Mouse (Mus musculus) spleen, adult 2 months (tissue): ENCODE measurements at regions not wholly inside any gene's neighbourhood (a gene's known extent, or its start where the extent isn't known, plus 50 kb on each side); places are given as distances from the start of the nearest gene placed in this dataset.

Experiments
- DNase-seq, 2 experiments: peaks; one replicate each; pipeline versions ENCODE4 v3.0.0 to v3.0.0-alpha.2; 2012 to 2021; ENCODE audit warnings: low spot score in 2 of 2, low read depth in 1 of 2
- H3K27ac ChIP-seq: fragments of 200-500 bp; 2 replicates; pipeline ENCODE4 v1.5.1; 2012; ENCODE audit warnings: low read length, inconsistent platforms; ENCODE audit not compliant: insufficient read depth
- H3K27me3 ChIP-seq: fragments of 200-500 bp; 2 replicates; pipeline ENCODE4 v1.6.1; 2012; ENCODE audit warnings: mild to moderate bottlenecking, moderate library complexity, low read length, inconsistent platforms; ENCODE audit not compliant: control insufficient read depth, insufficient read depth
- H3K36me3 ChIP-seq: fragments of 200-500 bp; 2 replicates; pipeline ENCODE4 v1.6.1; 2012; ENCODE audit warnings: mild to moderate bottlenecking, low read length, inconsistent platforms; ENCODE audit not compliant: control insufficient read depth, insufficient read depth
- H3K4me1 ChIP-seq: fragments of 200-500 bp; 2 replicates; pipeline ENCODE4 v1.6.1; 2011; ENCODE audit warnings: inconsistent platforms; ENCODE audit not compliant: control insufficient read depth, insufficient read depth, insufficient read length
- H3K4me3 ChIP-seq: fragments of 200-500 bp; 2 replicates; pipeline ENCODE4 v1.5.1; 2011; ENCODE audit warnings: mild to moderate bottlenecking, inconsistent platforms; ENCODE audit not compliant: insufficient read depth, insufficient read length; ENCODE audit errors: extremely low read depth
- CTCF ChIP-seq: fragments of 200-500 bp; IDR thresholded peaks from 2 replicates; pipeline ENCODE4 v1.5.1; 2011; ENCODE audit warnings: mild to moderate bottlenecking, inconsistent platforms; ENCODE audit not compliant: insufficient read depth, insufficient read length, insufficient replicate concordance; ENCODE audit errors: extremely low read depth
- POLR2A ChIP-seq: fragments of 200-500 bp; IDR thresholded peaks from 2 replicates; pipeline ENCODE4 v1.6.1; 2011; ENCODE audit warnings: low read depth, low read length, inconsistent platforms
- WGBS: fragments of 180-500 bp; shearing (Covaris S2); methylation state at CpG from one replicate; pipeline ENCODE4 v1.1.7; 2018; 5-methylcytosine and 5-hydroxymethylcytosine counted together

DNA sequence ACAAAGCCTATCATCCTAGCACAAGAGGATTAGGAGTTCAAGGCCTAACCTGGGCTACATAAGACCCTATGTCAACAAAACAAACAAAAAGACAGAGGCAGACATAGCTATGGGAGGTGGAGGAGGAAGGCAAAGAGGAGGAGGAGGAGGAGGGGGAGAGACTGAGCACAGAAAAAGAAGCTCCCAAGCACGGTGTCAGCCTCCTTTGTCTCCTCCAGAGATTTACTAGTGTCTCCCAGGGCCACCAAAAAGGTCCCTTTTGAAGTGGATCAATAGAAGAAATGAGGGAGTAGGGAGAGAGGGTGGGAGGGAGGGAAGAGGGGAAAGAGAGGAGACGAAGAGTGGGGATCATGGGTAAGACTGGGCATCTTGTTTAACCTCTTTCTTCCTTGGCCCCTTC lies 80.5 kb upstream of the Maml3 start:
- Histone ChIP-seq H3K27me3 (no peaks in the 10 kb centered on the region), H3K36me3 (no peaks in the 10 kb centered on the region), H3K4me1 (no peaks in the 10 kb centered on the region), H3K27ac (no peak overlapping the region), H3K4me3 (no peak overlapping the region)
- 76% methylated on average over 2 of the region's 2 CpGs for WGBS
- no peak for DNase-seq
- TF ChIP-seq POLR2A (no peak), CTCF (no peak)

DNA sequence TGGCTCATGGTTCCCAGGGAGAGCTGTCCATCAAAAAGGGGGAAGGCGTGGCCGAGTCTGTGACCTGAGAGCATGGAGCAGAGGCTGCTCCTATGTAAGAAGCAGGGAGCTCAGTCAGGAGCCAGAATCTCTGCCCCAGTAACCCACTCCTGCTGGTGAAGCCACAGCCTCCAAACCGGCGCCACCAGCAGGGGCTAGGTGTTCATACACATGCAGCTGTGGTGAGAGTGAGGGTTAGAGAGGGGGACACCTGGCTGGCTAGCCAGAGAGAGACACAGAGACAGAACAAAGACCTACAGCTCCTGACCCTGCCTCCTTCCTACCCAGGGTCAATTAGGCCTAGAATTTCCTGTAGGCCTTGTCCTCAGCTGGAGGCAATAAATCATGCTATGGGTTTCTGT lies 80.7 kb upstream of the Foxo1 start:
- H3K4me3 ChIP-seq, result no peak overlapping the region
- no peaks in the 10 kb centered on the region for H3K36me3 ChIP-seq
- no peak for DNase-seq
- no peaks in the 10 kb centered on the region for H3K27me3 ChIP-seq
- 56% methylated on average over 4 of the region's 4 CpGs for WGBS
- no peak overlapping the region for H3K27ac ChIP-seq
- no peaks in the 10 kb centered on the region for H3K4me1 ChIP-seq
- TF ChIP-seq CTCF, result no peak
- TF ChIP-seq POLR2A, result no peak

DNA sequence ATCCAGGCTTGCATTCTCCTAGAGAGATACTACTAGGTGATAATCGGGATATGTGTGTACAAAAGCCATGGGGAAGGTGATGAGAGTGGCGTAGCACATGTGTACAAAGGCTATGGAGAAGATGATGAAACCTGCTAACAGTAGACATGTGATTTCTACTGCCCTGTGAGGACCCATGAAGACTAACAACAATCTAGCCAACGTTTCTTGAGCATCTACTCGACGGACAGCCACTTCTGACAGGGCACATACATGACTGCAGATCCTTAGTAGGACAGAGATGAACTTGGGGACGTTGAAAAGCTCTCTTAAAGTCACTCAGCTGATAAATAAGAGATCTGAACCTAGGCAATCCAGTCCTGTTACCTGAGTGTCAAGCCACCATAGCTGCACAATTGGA lies 79.8 kb upstream of the Foxo1 start:
- TF ChIP-seq CTCF (no peak), POLR2A (no peak)
- no peak for DNase-seq

DNA sequence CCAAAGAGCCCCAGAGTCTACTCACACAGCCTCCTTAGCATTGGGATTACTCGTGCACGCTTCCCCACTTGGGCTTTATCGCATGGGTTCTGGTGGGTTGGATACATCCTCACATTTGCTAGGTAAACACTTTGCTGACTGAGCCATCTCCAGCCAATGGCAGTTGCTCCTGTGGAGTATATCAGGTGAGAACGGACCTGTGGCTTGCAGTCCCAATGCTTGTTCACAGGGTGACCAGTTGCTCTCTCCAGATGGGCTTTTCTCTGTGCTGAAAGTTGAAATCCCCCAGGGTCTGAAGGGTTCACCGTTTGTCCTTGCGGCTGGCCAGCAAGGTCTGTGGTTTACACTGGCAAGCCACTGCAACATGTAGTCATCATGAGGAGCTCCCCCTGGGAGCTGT lies 79.1 kb upstream of the Foxo1 start:
- H3K27me3 ChIP-seq, result no peaks in the 10 kb centered on the region
- no peak for DNase-seq
- WGBS, result 49% methylated on average over 6 of the region's 6 CpGs
- 0 out of 2 replicates have a peak, but pooled peaks cover 2% of the 10 kb centered on the region for H3K4me1 ChIP-seq
- H3K27ac ChIP-seq, result no peak overlapping the region
- H3K36me3 ChIP-seq, result no peaks in the 10 kb centered on the region
- TF ChIP-seq POLR2A (no peak), CTCF (no peak)
- no peak overlapping the region for H3K4me3 ChIP-seq

More for the DNA sequence above, 79.8 kb upstream of the Foxo1 start:
- Histone ChIP-seq H3K27me3 (no peaks in the 10 kb centered on the region), H3K4me3 (no peak overlapping the region), H3K36me3 (no peaks in the 10 kb centered on the region), H3K27ac (no peak overlapping the region), H3K4me1 (0 out of 2 replicates have a peak, but pooled peaks cover 2% of the 10 kb centered on the region)
- 91% methylated on average over 6 of the region's 6 CpGs for WGBS

DNA sequence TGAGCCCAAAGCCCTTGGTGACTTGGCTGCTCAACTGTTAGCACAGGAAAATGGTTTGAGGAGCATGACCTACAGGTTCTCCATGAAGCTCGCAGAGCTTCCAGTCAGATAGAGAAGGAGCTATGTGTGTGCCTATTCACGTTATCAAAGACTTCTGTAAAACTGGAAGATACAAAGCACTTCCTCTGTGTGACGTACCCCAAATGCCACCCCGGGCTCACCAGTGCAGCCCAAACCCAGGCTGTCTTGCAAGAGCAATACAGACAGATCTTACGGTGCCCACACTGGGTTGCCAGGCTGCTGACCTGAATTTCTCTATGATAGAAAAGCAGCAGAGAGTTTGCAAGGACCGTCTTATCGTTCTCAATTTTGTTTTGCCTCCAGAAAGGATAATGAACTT lies 78.1 kb upstream of the Foxo1 start:
- no peak overlapping the region for H3K4me3 ChIP-seq
- TF ChIP-seq POLR2A (no peak), CTCF (no peak)
- H3K27me3 ChIP-seq, result no peaks in the 10 kb centered on the region
- 0 out of 2 replicates have a peak, but pooled peaks cover 2% of the 10 kb centered on the region for H3K4me1 ChIP-seq
- no peak for DNase-seq
- H3K27ac ChIP-seq, result no peak overlapping the region
- no peaks in the 10 kb centered on the region for H3K36me3 ChIP-seq
- 39% methylated on average over 7 of the region's 7 CpGs for WGBS

DNA sequence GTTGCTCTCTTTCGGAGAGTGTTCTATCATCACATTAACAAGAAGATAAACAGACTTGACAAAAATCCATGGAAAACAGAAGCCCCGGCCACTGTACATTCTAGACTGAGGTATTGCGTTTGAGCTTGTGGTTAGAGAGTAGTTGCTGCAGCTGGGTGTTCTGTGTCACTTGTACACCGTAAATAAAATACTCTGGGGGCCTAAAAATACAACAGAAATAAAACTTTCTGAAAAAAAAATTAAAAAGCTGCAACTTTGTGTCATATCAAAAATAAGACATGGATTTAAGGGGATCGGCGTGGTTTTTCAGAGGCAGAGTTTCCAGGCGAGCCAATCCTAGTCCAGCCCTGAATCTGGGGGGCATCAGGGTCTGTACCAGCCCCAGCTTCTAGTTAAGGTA lies 75.1 kb upstream of the Foxo1 start:
- Histone ChIP-seq H3K27ac (no peak overlapping the region), H3K27me3 (no peaks in the 10 kb centered on the region), H3K36me3 (no peaks in the 10 kb centered on the region), H3K4me3 (no peak overlapping the region), H3K4me1 (peaks cover 4% of the 10 kb centered on the region; the same call in 1 of the 2 replicates)
- WGBS, result 51% methylated on average over 7 of the region's 7 CpGs
- no peak for DNase-seq
- TF ChIP-seq POLR2A, result no peak
- TF ChIP-seq CTCF, result no peak

DNA sequence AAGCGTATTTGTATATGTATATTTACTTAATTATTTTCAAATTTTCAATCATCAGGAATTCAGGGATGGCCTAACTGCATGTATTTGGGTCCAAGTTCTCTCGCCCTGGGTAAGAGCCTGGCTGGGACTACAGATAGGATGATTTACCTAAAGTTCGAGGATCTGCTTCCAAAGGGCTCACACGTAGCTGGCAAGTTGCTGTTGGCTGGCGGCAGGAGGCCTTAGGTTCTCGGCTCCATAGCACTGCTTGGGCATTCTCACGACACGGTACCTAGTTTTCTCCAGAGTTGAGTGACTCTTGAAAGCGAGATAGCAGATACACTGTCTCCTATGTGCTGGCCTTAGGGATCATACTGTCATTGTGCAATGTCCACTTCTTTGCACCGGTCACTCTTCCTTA lies 73.9 kb upstream of the Foxo1 start:
- DNase-seq, result no peak
- TF ChIP-seq POLR2A (no peak), CTCF (no peak)
- Histone ChIP-seq H3K4me1 (peaks cover 4% of the 10 kb centered on the region; the same call in 1 of the 2 replicates), H3K27ac (no peak overlapping the region), H3K4me3 (no peak overlapping the region), H3K27me3 (no peaks in the 10 kb centered on the region), H3K36me3 (no peaks in the 10 kb centered on the region)
- WGBS, result 94% methylated on average over 10 of the region's 10 CpGs

DNA sequence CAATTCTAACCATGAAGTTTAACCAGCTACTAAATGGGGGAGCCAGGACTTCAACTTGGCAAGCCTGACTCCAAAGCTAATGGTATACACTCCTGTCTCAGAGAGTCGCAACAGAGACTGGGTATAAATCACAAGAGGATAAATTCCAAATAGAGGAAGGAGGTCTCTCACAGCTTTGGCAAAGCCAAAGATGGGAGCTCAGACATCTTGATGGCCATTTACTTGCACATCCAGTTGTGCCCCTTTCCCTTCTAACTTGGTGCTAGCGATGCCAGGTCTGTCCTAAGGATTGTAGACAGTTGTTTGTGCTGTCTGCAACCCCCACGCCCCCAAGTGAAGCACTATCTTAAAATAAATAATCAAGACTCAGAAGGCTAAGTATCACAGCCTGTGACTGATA lies 72.7 kb upstream of the Foxo1 start:
- H3K4me1 ChIP-seq, result peaks cover 7% of the 10 kb centered on the region; the same call in 1 of the 2 replicates
- DNase-seq, result no peak
- H3K4me3 ChIP-seq, result no peak overlapping the region
- WGBS, result 88% methylated on average over 3 of the region's 3 CpGs
- H3K27ac ChIP-seq, result no peak overlapping the region
- no peaks in the 10 kb centered on the region for H3K27me3 ChIP-seq
- H3K36me3 ChIP-seq, result no peaks in the 10 kb centered on the region
- no peak for TF ChIP-seq CTCF
- TF ChIP-seq POLR2A, result no peak
